Mouse (Mus musculus): ENCODE results near the gene Paxbp1.
"Not testable (repeated sequence)": the region's sequence is repeated elsewhere in the genome, so short reads cannot be mapped to it uniquely, and the experiment has no call there.

Paxbp1 gene

DNA sequence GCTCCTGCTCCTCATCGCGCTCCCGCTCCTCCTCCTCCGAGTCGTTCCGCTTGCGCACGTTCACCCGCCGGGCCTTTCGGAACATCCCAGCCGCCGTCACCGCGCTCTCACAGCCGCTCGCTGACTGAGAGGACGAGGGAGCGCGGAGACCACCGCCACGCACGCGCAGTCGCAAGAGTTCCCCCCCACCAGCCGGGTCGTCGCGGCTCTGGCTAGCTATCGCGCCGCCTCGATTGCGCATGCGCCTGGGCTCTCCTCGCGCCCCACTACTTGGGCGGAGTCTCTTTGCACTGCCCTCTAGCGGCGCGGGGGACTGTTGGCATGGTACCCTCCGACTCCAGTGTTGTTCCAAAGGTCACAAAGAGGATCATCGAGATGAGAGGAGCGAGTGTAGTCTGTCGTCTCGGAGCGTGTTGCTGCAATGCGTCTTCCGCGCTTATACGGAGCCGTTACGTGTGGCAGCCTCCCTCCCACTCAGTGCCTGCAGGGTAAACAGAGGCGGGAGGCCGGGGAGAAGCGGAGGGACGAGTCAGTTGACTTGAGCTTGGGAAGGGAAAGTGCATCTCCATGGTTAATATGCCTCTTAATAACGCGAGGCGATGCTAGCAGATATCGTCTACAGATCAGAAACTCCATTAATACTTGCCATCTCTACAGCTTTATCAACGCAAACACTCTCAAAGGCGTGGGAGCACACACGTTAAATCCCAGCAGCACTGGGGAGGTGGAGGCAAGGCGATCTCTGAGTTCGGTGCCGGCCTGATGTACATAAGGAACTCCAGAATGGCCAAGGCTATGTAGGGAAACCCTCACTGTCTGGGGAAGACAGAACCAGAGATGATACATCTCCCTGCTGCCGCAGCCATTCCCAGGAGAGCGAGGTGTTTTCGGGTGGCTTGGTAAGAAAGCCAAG, at the start of gene Paxbp1:
Paxbp1 (minus strand) TSS at position 274 of the 913 bp plus-strand sequence.
- peak; percentile 100 for DNase-seq

GRCm38 (mm10) chr16:91086642-91087306, 42.4 kb upstream of the Paxbp1 start:
- no peak for DNase-seq

GRCm38 (mm10) chr16:91085239-91085825, 41.0 kb upstream of the Paxbp1 start:
- DNase-seq = no peak

GRCm38 (mm10) chr16:91084307-91085238, 40.2 kb upstream of the Paxbp1 start:
- peak; percentile 88 to 90 for DNase-seq

GRCm38 (mm10) chr16:91083002-91083646, 38.8 kb upstream of the Paxbp1 start:
- no peak for DNase-seq

DNA sequence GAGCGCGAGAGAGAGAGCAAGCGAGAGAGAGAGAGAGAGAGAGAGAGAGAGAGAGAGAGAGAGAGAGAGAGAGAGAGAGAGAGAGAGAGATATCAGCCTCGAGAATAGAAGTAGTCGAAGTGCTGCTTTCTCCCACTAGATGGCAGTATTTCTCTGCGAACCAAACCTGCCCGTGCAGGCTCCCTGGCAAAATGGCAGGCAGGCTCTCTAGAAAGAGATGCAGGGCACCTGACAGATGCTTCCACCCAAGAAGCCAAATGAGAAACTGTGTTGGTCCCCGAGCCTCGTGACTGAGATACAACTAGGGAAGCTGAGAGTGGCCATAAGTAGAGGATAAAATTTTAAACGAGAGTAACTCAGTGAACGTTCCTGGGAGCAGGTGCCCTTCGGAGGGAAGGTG, 37.2 kb upstream of the Paxbp1 start:
- DNase-seq = peak; percentile 73 to 85

- DNase-seq = peak in 1 of 2 experiments; percentile 45
Observed at GRCm38 (mm10) chr16:91076180-91076579, 31.8 kb upstream of the Paxbp1 start.

GRCm38 (mm10) chr16:91075423-91075822, 31.1 kb upstream of the Paxbp1 start:
- not testable (repeated sequence) for DNase-seq

DNA sequence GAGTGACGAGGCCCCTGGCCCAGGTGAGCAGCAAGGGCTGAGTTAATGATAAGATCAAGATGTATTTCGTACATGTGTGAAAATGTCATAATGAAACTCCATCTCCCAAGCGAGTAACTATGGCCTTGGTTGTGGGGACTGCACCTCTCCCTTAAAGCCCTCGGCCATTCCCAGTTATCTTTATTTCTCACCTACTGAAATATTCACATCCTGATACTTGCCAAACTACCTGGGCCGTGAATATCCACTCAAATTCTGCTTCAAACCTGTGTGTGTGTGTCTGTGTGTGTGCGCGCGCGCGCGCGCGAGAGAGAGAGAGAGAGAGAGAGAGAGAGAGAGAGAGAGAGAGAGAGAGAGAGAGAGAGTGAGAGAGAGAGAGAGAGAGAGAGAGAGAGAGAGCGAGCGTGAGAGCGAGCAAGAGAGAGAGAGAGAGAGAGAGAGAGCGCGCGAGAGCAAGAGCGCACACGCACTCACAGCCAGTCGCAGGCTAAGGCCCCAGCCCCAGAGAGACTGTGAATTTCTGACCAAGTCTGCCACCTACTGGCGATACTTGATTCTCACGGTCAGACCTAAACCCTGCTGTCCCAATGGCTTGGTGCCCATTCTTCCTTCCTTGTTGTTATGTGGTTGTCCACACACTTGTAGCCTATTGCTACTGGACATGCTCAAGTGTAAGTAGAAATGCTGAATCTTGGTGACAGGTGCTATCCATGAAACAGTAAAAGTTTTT, 29.0 kb upstream of the Paxbp1 start:
- peak; percentile 90 to 95 for DNase-seq

- no peak for DNase-seq
Observed at GRCm38 (mm10) chr16:91072256-91072655, 27.9 kb upstream of the Paxbp1 start.

- DNase-seq = no peak
Observed at GRCm38 (mm10) chr16:91068969-91069368, 24.6 kb upstream of the Paxbp1 start.

DNA sequence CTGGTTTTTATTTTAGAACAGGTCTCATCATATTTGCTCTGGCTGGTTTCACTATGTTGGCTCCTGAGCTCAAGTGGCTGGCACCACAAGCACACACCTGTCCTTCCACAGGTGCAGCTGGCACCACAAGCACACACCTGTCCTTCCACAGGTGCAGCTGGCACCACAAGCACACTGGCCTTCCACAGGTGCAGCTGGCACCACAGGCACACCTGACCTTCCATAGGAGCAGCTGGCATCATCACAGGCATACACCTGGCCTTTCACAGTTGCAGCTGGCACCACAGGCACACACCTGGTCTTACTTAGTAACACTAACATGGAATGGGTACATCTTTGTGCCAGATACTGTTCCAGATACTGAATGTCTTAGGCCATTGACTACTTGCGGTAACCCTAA, 22.8 kb upstream of the Paxbp1 start:
- no peak for DNase-seq

DNA sequence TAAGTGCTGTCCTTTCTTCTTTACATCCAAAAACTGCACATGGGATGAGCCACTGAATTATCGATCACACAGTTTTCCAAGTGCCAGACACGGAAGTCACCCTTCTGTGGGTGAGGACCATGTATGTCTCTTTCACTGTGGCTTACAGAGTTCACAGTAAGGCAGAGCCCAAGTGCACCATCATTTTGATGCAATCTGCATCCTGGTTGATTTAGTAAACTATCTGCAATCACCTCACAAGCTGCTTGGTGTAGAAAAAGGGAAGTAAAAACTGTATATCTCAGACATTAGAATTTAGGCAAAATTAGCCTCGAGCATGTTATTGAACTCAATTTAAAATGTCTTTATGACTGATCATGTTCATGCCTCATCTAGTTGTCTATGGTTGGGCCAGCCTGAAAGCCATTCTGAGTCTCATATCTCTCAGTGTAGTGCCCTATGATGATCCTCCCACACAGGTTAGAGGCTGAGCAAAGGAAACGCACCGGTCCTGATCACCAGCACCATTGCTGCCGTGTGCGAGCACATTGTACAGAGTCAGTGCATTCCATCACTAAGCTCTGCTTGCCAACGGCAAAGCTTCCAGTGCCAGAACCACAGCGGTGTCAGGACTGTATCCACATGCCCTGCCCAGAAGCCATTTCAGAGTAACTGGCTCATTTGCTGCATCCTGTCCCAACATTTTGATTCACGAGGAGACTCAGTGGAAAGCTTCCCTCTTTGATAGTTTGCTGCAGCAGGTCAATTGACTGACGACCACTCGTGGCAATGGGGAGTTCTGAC, 20.4 kb upstream of the Paxbp1 start:
- DNase-seq = peak; percentile 45 to 61

- DNase-seq = no peak
Observed at GRCm38 (mm10) chr16:91063786-91064185, 19.4 kb upstream of the Paxbp1 start.

DNA sequence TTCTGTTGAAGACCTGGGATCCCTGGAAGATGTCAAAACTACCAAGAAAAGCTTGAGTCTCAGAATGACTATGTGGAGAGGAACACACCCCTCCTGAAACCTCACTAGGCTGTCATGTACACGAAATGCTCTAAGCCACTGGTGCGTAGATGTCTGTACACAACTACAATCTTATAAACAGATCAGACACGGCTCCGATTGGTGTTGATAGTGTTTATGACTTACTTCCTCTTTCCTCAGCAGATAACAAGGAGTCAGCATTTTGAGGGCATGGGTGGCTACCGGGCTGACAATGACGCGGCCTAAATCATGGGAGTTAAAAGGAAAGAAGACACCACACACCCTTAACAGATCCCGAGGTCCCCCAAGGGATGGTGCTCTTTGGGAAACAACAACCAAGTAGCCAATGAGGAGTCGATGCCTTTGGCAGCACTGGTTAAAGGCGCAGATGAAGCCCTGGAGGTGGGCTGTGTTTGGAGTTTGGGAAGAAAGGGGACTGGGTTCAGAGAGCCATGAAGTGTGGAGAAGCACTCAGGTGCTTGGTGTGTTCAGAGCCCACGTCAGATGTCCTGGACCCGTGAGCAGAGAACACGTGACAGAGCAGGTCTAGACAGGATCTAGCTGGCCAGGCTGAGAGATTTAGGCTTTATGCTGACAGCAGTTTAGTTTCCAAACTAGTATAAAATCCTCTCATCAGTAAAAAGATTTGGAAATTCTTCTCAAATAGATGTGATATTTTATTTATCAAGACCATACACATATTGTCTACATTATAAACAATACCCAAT, 17.4 kb upstream of the Paxbp1 start:
- no peak for DNase-seq

DNA sequence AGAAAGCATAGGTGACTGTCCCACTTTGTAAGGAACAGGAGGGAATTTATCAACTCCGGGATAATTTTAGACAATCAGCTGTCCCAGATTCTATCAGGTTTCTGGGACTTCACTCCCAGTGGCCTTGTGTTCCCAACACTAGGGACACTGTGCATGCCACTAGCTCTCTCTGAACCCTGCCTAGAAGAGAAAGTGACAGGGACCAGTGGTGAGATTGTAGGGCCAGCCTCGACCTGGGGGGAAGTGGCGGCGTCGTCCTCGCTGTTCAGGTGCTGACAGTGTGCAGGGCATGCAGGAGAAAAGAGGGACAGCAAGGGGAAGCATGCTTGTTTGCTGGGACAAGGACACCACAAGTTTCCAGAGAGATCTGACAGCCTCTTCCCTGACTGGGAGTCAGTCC, 13.4 kb upstream of the Paxbp1 start:
- no peak for DNase-seq

GRCm38 (mm10) chr16:91057261-91057660, 12.9 kb upstream of the Paxbp1 start:
- no peak for DNase-seq

DNA sequence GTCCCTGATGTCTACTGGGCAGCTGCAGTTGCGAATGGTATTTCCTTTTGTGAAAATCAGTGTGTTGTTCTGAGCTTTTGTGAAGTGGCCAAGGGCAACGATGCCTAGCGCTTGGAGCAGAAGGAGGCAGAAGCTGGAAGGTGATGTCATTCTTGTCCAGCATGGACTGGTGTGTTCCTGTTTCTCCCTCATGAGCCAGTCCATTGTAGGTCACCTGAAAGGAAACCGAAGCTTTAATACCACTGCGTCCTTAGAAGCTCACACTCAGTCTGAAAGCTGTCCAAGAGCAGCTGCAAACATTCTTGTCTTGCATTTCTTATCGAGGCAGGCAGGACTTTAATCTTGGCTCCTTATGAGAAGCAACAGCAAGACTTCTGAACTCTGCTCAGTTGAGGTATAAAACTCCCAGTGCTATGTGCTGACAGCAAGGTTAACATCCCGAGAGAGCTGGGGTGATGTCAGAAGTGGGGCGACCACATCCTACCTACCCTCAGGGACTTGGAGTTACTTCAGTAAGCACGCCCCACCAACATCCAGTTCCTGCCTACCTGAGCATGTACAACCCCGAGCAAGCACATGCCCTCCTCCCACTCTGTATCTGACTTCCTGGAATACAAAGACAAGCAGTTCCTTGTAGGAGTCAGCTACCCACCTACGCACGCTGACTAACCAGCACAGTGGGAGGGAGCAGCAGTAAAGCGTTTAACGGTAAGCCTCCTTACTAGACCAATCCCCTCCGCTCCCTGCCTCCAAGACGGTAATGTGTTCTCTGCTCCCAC, 11.9 kb upstream of the Paxbp1 start:
- DNase-seq = no peak

- no peak for DNase-seq
Observed at GRCm38 (mm10) chr16:91055150-91055549, 10.8 kb upstream of the Paxbp1 start.

Measured in cerebellum, postnatal 25 days (tissue).